Mouse (Mus musculus): ENCODE data around the gene Phlda3. TPM values are rescaled to one million over a fixed set of nuclear protein-coding genes. Genes with fewer than 3 reads are reported as not detected.

Gene Phlda3
- polyA plus RNA-seq (2012; rRNA removed), result 15.6 and 24.1 TPM in 2 replicates

DNA sequence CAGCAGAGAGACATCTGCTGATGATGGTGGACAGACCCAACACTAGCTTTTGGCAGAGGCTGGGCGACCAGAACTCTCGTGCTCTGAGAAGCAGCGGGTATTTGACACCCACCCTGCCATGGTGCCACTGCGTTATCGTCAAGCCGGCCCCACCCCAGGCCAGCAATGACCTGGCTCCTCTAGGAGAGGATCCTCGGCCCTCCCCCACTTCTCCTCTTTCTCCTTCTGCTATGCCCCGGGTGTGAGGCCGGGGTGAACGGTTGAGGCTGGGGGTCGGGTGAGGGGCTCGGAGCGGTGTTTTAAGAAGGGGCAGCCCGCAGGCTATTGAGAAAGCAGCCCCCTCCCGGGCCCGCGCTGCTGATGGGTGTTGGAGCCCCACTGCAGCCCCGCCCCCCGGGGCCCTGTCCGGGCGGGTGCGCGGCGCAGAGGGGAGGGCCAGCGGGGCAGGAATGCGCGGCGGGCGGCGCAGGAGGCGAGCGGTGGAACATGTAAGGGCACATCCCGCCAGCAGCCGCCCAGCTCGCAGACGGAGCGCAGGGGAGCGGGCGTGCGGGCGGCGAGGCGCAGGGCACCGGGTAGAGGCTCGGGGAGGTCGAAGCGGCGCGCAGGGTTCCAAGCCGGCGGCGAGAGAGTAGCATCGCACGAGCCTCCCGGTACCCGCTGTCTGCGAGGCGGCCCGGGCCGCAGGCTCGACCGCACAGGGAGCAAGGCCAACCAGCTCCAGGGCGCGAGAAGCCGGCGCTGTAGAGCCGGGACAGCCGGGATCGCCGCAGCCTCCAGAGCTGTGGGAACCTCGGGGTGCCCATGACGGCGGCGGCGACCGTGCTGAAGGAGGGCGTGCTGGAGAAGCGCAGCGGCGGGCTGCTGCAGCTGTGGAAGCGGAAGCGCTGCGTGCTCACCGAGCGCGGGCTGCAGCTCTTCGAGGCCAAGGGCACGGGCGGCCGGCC is at the start of gene Phlda3:
TSS of gene Phlda3 (plus strand) at position 475 of the 947 bp plus-strand sequence.

DNA sequence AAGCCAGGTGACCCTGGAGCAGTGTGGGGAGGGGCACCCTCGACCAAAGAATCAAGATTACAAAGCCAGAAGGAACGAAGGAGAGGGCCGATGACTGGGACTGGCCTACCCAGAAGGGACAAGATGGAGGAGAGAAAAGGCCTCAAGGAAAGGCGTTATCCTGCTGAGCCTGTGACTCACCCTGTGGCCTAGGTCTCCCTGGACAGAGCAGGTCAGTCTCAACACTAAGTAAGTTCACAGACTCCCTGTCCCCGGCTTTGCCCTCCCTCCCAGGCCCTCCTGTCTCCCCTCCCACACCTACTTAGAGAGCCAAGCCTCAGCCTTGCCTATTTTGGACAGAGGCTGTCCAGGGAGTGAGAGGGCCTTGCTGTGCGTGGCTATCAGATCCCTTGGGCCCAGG is 45.9 kb upstream of the Phlda3 start, which contains the start of gene Csrp1:
TSS of gene Csrp1 (plus strand) at position 79 of the 400 bp plus-strand sequence.

DNA sequence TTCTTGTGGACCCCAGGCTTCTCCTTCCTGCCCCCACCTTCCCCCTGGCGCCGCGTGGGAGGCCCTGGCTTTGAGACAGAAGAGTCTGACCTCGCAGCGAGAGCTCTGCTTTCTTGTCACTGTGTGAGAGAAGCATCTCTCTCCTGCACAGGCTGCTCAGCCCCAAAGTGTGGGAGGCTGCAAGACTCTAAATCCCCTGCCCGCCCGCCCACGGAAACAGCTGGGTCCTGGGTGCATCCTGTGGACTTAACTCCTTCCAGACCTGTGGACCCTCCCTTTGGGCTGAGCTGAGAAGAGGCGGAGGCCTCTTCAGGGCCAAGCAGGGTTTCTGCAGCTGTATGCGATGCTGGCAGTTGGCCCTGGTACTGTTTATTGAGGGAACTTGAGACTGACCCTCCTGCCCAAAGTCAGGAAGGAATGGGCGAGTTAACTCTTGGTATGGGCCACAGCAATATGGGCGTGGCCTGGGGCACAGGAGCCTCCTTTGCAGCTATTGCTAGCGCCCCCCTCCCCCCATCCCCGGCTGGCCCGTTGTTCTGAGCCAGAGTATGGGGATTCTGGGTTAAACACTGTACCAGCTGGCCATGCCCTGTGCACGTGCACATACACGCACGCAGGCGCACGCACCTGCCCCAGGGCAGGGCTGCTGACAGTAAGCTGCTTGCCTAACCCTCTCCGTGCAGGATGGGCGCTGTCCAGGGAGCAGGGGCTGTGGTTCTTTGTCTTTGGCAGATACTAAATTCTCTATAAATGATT is 13.0 kb downstream of the Phlda3 start, which contains the start of gene Tnni1:
TSS of gene Tnni1 (plus strand) at position 655 of the 756 bp plus-strand sequence.

DNA sequence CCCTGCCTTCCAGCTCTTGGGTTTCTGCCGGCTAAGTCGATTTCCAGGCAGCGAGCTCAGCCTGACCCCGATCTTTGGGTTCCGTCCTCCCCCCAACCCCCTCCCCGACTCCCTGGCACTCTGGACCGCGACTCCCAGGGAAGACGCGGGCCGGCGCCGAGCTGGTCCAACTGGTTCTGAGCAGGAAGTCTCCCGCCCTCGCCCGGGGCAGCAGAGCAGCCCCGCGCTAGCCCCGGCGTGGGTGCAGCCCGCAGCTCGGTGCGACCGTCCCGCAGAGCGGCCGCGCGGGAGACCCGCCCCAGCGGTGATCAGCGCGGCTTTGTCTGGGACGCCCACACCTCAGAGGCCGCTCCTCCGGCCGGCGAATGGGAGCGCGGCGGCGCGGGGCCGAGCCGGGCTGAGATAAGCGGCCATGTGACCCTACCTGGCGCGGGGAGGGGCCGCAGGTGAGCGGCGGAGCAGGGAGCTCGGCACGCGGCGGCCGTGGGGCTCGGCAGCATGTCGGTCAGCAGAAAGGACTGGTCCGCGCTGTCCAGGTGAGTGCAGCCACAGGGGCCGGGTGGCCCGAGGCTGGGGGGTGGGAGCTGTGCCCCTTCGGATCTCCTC is 52.7 kb downstream of the Phlda3 start, which contains the start of gene Lad1:
TSS of gene Lad1 (plus strand) at position 118 of the 606 bp plus-strand sequence.

Other genes starting within 250 kb of the Phlda3 start
- 58.4 and 63.9 TPM in 2 replicates for gene Nav1, start 158.8 kb upstream of the Phlda3 start, polyA plus RNA-seq (2012; rRNA removed)
- gene Csrp1, start 46.1 kb upstream of the Phlda3 start, polyA plus RNA-seq (2012; rRNA removed), result 30.7 and 46.2 TPM in 2 replicates
- gene Tnni1, start 13.3 kb downstream of the Phlda3 start, polyA plus RNA-seq (2012; rRNA removed), result 1.1 and 66.1 TPM in 2 replicates
- 0.43 and 2.0 TPM in 2 replicates for gene Lad1, start 52.5 kb downstream of the Phlda3 start, polyA plus RNA-seq (2012; rRNA removed)
- gene Tnnt2, start 70.2 kb downstream of the Phlda3 start, polyA plus RNA-seq (2012; rRNA removed), result 0.57 and 24.1 TPM in 2 replicates
- 0.16 and 3.1 TPM in 2 replicates for gene Pkp1, start 153.1 kb downstream of the Phlda3 start, polyA plus RNA-seq (2012; rRNA removed)
- gene Igfn1, start 240.2 kb downstream of the Phlda3 start, polyA plus RNA-seq (2012; rRNA removed), result 0.04 and 0.11 TPM in 2 replicates
- 131 and 137 TPM in 2 replicates for gene Tmem9, start 242.0 kb downstream of the Phlda3 start, polyA plus RNA-seq (2012; rRNA removed)

Measured in central nervous system, embryonic 14 days (tissue).